Mouse (Mus musculus): ENCODE results near the gene Lrp11.
"Not testable (repeated sequence)": the region's sequence is repeated elsewhere in the genome, so short reads cannot be mapped to it uniquely, and the experiment has no call there.

Lrp11 gene

GRCm38 (mm10) chr10:7589592-7590233 is at the start of gene Lrp11:
Gene Lrp11, plus strand, starts transcription at chr10:7589800.
- DNase-seq (ENCODE audit: low read depth, low spot score) = peak; percentile 80

GRCm38 (mm10) chr10:7578002-7578401 is 11.6 kb upstream of the Lrp11 start:
- no peak for DNase-seq (ENCODE audit: low read depth, low spot score)

GRCm38 (mm10) chr10:7581401-7581800 is 8.2 kb upstream of the Lrp11 start:
- DNase-seq (ENCODE audit: low read depth, low spot score) = no peak

- DNase-seq (ENCODE audit: low read depth, low spot score) = no peak
Measured at GRCm38 (mm10) chr10:7582157-7582890, 7.3 kb upstream of the Lrp11 start.

GRCm38 (mm10) chr10:7582891-7583557 is 6.6 kb upstream of the Lrp11 start:
- no peak for DNase-seq (ENCODE audit: low read depth, low spot score)

GRCm38 (mm10) chr10:7586771-7587170 is 2.8 kb upstream of the Lrp11 start:
- no peak for DNase-seq (ENCODE audit: low read depth, low spot score)

GRCm38 (mm10) chr10:7590234-7590689 is 662 bp downstream of the Lrp11 start:
- DNase-seq (ENCODE audit: low read depth, low spot score) = no peak

GRCm38 (mm10) chr10:7590792-7591191 is 1.2 kb downstream of the Lrp11 start:
- no peak for DNase-seq (ENCODE audit: low read depth, low spot score)

GRCm38 (mm10) chr10:7594797-7595196 is 5.2 kb downstream of the Lrp11 start:
- no peak for DNase-seq (ENCODE audit: low read depth, low spot score)

GRCm38 (mm10) chr10:7596251-7596650 is 6.7 kb downstream of the Lrp11 start:
- no peak for DNase-seq (ENCODE audit: low read depth, low spot score)

- no peak for DNase-seq (ENCODE audit: low read depth, low spot score)
Measured at GRCm38 (mm10) chr10:7598177-7598576, 8.6 kb downstream of the Lrp11 start.

- peak; percentile 54 for DNase-seq (ENCODE audit: low read depth, low spot score)
Measured at GRCm38 (mm10) chr10:7600647-7601046, 11.0 kb downstream of the Lrp11 start.

GRCm38 (mm10) chr10:7605168-7605567 is 15.6 kb downstream of the Lrp11 start:
- DNase-seq (ENCODE audit: low read depth, low spot score) = no peak

GRCm38 (mm10) chr10:7606437-7606836 is 16.8 kb downstream of the Lrp11 start:
- no peak for DNase-seq (ENCODE audit: low read depth, low spot score)

- DNase-seq (ENCODE audit: low read depth, low spot score) = no peak
Measured at GRCm38 (mm10) chr10:7608611-7609010, 19.0 kb downstream of the Lrp11 start.

- DNase-seq (ENCODE audit: low read depth, low spot score) = no peak
Measured at GRCm38 (mm10) chr10:7611647-7612046, 22.0 kb downstream of the Lrp11 start.

- DNase-seq (ENCODE audit: low read depth, low spot score) = not testable (repeated sequence)
Measured at GRCm38 (mm10) chr10:7612210-7612609, 22.6 kb downstream of the Lrp11 start.

- DNase-seq (ENCODE audit: low read depth, low spot score) = no peak
Measured at GRCm38 (mm10) chr10:7614834-7615233, 25.2 kb downstream of the Lrp11 start.

GRCm38 (mm10) chr10:7617146-7617545 is 27.5 kb downstream of the Lrp11 start:
- not testable (repeated sequence) for DNase-seq (ENCODE audit: low read depth, low spot score)

GRCm38 (mm10) chr10:7617556-7617955 is 28.0 kb downstream of the Lrp11 start:
- DNase-seq (ENCODE audit: low read depth, low spot score) = not testable (repeated sequence)

- DNase-seq (ENCODE audit: low read depth, low spot score) = no peak
Measured at GRCm38 (mm10) chr10:7619821-7620241, 30.2 kb downstream of the Lrp11 start.

GRCm38 (mm10) chr10:7620723-7621122 is 31.1 kb downstream of the Lrp11 start:
- DNase-seq (ENCODE audit: low read depth, low spot score) = no peak

Data from embryo, embryonic 11.5 days (tissue).